Mouse (Mus musculus) ES-CJ7 (cell line): ENCODE measurements at regions not wholly inside any gene's neighbourhood (a gene's known extent, or its start where the extent isn't known, plus 50 kb on each side); places are given as distances from the start of the nearest gene placed in this dataset.

ENCODE experiments used
- DNase-seq: peaks from one replicate; pipeline ENCODE4 v3.0.0; 2011; ENCODE audit warnings: low read depth, low spot score

DNA sequence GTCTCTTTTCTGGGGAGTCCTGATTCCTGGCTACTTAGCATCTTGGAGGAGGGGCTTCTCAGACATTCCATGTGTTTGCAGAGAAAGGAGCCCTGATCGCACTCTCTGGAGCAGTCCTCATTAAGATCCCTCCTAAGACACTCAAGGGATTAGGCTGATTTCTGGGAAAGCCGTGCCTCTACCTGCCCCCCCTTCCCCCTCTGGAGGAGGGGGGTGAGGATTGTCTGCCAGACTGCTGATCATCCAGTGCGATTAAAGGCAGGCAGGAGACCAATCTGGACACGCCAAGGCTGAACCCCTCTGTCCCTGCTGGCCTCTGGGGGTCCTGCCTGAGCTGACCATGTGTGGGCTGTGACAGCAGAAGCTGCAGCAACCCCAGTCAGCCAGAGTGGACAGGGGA, 65.4 kb downstream of the Vegfa start:
- DNase-seq = no peak

DNA sequence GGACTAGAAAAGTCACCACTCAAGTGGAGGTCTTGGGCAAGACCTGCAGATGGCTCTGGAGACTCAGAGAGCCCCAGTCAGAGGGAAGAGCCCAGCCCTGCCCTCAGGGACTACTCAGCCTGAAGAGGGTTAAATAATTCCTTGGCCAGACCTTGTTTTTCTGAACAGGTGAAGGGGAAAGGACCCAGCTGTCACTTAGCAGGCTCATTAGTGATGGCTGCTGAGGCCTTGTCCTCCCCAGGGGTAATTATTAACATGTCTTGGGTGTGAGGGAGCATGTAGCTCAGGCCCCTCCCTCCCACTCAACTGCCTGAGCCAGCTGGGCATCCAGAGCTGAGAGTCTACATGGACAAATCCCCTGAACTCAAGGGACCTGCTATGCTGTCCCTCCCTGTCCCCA, 68.1 kb downstream of the Vegfa start:
- DNase-seq = no peak

DNA sequence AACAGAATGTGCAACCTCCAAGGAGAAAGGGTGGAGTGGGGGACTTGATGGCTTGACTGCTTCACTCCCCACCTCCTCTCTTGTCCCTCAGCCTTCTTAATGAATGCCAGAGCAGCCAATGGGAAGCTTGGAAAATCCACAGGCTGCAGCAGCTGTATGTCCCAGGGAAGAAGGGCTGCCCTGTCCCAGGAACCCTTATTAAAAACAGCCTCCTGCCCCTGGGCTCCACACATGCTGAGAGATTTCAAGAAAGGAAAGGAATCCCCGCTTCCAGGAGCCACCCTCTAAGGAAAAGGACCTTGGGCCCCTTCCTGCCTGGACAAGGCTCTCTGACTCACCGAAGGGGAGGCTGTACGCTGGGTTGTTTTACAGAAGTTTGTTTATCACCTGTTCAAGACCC, 68.8 kb downstream of the Vegfa start:
- no peak for DNase-seq

DNA sequence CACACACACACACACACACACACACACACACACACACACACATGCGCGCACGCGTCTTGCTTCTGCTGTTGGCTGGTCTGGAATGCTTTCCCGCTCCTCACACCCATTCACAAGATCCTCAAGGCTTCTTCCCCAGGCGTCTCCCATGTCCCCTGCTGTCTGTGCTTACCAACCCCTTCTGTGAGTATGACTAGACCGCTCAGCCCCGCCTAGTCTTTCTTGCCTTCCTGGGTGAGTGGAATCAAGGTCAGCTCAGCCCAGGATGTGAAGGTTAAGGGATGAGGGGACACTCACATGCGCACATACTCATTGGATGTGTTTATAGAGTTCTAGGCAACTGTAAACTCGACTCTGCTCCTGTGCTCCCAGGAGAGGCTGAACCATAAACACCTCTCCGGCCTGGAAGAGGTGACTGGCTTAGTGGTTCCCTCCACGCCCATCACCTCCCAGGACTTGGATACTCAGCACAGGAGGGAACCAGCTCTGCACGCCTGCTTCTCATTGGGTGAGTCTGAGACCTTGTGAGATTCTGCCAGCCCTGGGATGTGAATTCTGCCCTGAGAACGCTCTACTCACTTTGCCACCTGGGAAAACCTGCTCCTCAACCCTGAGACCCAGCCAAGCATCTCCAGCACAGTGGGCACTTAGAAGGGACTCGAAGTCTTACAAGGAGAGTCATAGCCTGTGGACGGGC, 70.4 kb downstream of the Vegfa start:
- DNase-seq = peak; percentile 58

DNA sequence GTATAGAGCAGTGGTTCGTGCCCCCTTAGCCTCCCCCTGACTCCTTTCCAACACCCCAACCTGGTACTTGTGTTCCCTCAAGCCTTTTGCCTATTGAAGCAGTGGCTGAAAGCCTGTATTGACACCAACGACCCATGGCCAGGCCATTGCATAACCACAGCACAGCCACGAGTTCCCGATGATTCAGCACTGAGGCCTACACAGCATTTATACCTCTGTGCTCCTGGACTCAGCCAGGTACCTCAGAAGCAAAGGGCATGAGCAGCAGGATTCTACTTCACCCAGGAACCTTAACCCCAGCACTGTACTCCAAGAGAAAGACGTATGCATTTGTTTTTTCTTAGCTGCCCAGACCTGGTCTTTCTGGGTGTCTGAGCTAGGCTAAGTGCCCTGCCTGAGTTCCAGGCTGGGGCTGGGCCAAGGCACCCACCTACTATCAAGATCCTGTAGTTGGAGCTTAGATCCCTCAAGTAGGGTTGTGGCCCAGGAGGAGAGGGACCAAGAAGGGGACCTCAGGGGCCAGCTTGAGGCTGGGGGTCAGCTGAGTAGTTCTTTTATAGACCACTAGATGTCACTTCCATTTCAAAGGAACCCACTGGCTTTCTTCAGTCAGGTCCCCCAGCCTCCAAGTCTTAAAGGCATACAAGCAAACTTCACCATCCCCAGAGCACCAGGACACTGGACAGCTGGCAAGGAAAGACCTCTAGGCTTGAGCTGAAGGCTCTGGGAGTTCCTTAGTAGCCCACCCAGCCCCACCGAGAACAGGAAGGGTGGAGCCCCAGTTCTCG, 73.9 kb downstream of the Vegfa start:
- DNase-seq = no peak

DNA sequence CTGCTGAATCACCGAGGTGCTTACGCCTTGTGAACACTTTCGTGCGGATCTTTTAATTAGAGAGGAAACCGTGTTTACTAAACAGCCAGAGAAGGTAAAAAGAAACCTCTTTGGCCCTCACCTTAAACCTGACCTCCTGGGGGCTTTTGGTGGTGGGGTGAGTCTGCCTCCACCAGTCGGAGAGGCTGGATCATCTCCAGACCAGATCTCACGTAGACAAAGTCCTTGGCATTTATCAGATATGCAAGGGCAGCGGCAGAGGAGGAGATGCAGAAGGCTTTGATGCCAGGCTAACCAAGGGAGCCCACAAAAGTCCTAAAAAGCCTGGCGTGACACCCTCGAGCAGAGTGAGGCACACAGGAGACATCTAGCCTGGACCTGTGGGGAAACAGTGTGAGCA, 76.7 kb downstream of the Vegfa start:
- no peak for DNase-seq

DNA sequence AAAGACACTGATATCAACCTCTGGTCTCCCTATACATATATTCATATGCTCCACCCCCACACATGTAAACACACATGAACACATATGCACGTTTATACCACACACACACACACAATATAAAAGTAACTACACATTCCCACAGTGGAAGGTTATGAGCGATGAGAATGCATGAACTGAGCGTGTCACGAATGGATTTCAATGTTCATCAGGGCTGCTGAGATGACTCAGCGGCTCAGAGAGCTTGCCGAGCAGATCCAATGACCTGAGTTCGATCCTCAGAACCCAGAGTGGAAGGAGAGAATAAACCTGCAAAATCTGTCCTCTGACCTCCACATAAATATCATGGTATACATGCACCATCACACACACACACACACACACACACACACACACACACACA, 77.3 kb downstream of the Vegfa start:
- no peak for DNase-seq

DNA sequence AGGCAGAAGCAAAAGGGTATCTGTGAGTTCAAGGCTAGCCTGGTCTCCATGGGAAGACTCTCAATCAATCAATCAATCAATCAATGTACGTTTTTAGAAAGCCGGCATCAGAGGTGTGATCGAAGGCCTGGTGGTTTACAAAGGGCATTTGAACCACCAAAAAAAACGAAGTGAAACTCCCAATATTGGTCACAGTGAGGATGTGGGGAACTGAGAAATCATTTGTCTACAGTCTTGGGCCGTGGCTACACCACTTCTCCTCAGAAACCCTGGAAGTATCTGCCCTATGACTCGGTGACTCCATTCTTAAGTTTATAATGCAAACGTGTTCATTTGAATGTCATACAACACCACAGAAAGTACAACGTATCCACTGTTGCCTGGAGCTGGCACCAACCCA, 78.6 kb downstream of the Vegfa start:
- DNase-seq = no peak

DNA sequence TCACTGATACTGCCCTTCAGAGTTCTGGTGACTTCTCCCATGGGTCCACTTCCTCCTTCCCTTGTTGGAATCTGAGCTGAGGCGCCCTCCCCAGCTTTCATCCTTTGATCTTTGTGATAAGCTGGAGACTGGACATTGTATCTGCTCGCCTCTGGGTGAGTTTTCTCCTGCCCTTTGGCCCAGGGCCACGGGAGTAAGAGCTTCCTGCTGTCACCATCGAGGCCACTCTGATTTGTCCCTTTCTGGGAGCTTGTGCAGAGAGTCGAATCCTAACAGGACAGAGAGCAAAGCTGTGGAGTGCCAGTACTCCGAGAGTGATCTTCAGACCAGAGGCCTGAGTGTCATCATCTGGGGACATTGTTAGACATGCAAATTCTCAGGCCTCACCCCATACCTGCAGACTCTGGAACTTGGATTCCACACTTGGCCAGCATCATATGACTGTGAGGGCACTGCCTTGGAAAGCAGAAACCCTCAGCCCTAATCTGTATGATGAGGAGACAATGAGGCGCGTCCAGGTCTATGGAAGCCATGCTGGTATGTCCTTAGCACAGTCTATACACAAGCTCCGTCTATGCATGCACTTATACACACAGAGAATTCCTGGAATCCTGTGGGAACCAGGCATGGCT, 81.5 kb downstream of the Vegfa start:
- no peak for DNase-seq

DNA sequence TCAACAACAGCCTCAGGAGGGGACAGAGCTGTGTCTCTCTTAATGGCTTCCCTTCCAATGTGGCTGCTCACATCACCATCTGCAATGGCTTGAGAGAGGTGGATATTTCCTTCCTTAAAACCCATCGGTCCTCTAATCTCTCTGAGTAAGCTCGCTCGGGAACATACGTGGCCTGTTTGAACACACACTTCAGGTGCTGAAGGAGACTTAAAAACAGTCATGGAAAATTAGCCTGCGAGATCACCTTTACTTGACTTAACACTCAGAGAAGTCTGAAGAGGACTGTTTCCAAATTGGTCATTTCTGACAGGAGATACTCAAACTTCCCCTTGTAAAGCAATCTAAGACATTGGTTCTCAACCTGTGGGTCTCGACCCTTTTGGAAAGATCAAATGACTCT, 83.0 kb downstream of the Vegfa start:
- no peak for DNase-seq

DNA sequence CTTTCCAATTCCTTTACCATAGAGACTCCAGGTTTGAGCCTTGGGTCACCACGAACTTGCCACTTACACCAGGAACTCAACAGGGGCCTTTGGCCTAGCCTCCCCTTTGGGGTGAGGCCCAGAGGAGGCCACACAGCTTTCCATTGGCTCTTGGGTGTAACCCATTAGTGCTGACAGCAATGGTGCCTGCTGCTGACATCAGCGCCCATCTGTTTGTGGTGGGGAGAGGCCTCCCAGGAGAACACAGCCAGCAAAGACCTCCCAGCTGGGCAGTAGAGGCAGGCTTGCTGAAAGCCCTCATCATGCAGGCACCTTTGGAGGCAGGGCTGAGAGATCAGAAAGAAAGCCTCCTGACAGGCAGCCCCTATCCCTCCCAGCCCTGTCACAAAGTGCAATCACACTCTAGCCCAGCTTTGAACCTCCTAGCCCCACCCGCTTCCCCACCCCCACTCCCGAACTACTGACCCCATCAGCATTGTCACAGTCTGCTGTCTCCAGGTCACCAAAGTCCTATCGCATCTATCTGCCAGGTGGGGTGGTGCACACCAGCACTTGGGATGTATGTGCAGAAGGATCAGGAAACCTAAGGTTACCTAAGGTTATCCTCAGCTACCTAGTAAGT, 83.7 kb downstream of the Vegfa start:
- DNase-seq = no peak

DNA sequence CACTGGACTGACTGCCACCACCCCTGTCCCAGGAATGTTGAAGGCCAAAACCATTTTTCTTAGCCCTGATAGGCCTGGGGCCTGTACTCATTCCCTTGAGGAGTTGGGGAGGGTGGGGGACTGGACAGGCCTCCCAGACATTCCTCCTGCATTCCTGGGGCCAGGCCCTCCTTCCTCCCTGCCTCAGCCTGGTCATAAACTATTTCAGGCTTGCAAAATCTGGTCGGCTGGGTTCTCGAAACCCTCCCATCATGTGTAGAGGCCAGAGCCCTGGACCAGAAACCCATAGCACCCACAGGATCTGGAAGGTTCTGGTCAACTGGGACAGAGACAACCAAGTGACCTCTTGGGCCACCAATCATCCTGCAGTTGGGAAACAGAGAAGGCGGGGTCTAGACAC, 87.2 kb downstream of the Vegfa start:
- no peak for DNase-seq

DNA sequence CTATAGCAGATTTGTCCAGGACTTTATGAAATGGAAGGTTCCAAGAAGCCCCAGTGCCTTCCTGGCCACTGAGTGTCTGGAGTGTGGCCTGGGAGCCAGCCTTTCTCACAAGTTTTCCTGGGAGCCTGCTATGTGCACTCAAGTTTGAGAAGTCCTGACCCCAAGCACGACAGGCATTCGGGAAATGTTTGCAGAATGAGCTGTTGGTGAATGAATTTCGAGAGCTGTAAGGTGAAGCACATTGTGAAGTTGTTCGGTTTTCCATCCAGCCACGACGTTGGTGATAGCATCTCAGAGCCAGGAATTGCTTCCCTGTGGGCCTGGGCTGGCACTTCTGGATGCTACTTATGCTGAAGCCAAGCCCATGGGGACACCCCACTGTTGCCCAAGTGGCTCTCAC, 88.9 kb downstream of the Vegfa start:
- no peak for DNase-seq

DNA sequence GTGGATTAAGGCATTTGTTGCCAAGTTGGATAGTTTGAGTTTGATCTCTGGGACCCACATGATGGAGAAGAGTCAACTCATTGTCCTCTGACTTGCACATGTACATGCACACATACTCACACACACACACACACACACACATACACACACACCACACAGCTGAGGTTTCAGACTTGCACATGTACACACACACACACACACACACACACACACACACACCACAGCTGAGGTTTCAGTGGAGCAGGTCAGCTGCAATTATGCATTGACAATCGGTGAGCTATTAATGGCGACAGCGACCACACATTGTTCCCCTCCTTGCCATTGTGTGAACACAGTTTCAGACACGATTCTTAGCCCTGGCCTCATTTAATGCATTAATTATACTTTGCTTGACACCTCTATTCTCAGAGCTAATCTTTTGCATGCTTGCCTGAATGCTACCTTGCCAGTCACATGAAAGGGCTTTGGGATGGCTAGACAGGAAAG, 90.2 kb downstream of the Vegfa start:
- no peak for DNase-seq

DNA sequence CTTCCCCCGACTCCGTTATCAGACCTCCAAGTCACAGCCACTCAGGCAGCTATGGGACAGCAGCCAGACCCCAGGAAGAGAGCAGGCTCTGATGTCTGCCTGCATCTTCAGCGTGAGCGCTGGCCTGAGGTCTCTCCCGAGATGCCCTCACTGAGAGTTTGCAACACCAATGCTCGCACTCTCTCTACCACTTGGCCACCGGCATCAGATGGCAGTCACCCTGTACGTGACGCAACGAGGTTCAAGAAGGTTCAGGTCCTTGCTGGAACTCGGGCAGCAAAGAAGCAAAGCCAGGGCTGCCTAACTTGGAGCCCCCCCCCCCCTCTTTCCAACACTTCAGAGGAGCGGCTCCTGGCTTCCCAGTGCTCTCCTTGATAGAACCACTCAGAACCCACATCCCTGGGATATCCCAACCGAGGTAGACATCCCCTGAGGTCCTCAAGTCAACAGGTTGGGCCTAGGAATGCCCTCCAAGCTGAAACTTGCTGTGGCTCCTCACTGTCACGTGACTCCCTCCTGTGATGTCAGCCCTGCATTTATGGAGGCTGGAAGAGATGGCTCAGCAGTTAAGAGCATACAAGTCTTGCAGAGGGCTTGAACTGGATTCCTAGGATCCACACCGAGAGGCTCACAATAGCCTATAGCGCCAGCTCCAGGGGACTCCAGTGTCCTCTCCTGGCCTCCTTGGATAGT, 91.9 kb downstream of the Vegfa start:
- DNase-seq = no peak

DNA sequence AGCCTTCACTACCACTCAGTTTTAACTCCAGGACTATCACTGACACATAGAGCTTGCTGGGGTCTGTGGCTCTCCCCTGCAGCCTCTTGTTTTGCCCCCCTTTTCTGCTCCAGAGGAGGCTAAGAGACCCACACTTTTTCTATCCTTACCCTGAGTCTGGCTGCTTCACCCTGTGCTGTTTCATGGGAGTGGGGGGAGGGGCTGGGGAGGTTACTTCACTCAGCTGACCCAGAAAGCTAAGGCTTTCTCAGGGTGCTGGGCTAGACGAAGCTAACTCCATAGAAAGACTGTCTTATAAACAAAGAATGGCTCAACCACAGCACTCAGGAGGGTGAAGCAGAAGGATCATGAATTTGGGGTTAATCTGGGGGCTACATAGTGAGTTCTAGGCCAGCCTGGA, 93.9 kb downstream of the Vegfa start:
- DNase-seq = no peak

DNA sequence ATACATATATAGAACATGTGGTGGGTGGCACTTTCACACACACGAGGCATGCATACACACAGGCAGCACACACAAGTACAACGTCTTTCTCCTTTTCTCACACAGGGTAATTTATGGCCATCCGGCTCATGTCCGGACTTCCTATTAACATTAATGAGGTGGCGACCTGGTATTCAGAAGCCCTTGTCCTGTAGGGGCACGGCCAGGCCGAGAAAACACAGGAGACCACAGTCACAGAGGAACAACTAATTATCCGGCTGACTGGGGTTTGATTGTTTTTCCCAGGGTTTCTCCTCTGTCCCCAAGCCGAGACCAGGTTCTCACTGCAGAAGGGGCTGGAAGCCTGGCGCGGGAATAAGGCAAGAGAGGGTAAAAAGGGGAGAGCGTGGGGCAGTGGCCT, 95.6 kb downstream of the Vegfa start:
- DNase-seq = no peak

DNA sequence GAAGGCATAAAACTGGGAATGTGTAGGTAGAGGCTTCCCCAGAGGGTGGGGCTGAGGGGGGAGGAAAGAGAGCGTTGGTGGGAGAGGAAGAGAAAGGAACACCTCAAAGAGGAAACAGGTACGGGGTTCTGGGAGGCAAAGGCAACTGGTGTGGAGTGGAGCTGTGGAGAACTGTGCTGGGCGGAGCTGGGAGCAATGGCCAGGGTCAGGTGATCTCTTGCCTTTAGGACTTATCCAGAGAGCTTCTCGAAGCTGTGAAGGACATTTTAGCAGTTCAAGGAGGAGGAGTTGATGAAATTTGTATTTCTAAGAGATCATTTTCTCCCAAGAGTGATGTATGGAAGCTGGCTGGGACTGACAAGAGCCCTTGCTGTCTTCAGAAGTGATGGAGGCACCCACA, 96.9 kb downstream of the Vegfa start:
- DNase-seq = no peak

DNA sequence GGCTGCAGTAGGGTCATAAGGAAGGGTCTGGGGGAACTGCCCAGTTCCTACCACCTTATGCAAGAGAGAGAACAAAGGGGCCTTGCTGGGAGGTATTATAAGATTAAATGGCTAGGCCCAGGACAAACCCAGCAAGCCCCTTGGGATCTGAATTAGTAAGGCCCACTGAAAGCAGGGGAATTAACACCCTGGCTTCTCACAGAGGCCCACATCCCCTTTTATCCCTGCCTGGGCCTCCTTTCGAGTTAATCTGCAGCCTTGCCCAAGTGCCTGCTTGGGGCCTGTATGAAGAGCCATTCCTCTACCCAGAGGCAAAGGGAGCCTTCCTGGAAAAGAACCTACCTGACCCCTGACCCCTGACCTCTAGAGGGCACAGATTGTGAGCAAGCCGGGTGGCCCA, 98.2 kb downstream of the Vegfa start:
- no peak for DNase-seq

DNA sequence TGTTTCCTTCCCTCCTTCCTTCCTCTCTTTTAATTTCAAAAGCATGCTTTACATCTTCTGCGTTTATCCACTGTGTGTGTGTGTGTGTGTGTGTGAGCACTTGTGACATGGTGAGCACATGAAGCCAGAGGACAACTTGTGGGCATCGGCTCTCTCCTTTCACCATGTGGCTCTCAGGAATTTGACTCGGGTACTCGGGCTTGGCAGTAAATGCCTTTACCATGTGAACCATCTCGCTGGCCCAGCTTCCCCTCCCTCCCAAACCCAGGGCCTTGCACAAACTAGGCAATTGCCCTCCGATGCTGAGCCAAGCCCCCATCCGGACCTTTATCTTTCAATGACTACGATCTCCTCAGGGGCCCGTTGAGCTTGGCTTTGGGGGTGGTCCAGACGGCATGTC, 99.1 kb downstream of the Vegfa start:
- no peak for DNase-seq

DNA sequence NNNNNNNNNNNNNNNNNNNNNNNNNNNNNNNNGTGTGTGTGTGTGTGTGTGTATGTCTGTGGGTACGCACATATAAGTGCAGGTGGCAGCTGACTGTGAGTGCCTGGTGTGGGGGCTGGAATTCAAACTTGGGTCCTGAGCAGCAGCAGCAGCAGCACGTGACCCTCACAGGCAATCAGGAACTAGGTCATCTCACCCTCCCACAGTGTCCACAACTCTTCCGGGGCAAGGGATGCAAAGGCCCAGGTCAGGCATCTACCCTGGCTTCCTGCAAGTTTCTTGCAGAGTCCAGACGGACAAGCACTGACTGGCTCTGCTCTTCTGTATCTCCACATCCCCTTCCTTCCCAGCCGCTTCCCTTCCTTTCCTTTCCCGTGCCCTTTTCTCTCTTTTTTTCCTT, 99.6 kb downstream of the Vegfa start:
- no peak for DNase-seq

DNA sequence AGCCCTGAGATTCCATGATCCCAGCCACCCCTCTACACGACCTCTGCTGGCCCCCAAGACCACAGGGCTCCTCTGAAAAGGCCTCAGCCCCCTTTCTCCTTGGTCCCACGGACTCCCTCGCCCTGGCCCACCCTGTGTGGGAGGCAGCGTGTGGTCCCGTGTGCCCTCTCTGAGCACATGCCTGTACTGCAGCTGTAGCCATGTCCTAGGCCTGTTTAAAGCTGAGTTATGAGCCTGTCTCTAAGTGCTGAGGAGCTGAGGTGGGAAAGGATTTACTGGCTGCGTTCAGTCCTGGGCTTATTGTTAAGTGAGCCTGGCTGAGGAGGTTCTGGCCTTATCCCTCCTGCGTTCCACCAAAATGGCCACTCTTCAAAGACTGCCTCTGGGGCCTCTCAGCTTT, 102.6 kb downstream of the Vegfa start:
- DNase-seq = no peak
